Mouse (Mus musculus) heart, postnatal 0 days (tissue): ENCODE measurements around the gene Tlx3. TPM values are rescaled to one million over a fixed set of nuclear protein-coding genes. Genes with fewer than 3 reads are reported as not detected.

Source experiments
- ATAC-seq: fragments of 200-750 bp; cut with Nextera tagmentation; 2 replicates; pipeline ENCODE4 v1.8.0; 2017; ENCODE audit warnings: low read depth, moderate number of reproducible peaks, moderate library complexity; ENCODE audit not compliant: insufficient read depth
- DNase-seq: peaks from one replicate; pipeline ENCODE4 v3.0.0-alpha.2; 2016; ENCODE audit warnings: low spot score
- H3K27ac ChIP-seq: fragments of 300-500 bp; sonication (generic); 2 replicates; pipeline ENCODE4 v1.5.1; 2014; ENCODE audit warnings: low read depth, mild to moderate bottlenecking
- H3K27me3 ChIP-seq: fragments of 300-500 bp; sonication (generic); 2 replicates; pipeline ENCODE4 v1.6.1; 2014; ENCODE audit warnings: low read length, mixed read lengths; ENCODE audit not compliant: control insufficient read depth, insufficient read depth
- H3K36me3 ChIP-seq: fragments of 300-500 bp; sonication (generic); replicated peaks from 2 replicates; pipeline ENCODE4 v1.6.1; 2014; ENCODE audit warnings: low read length, mixed read lengths; ENCODE audit not compliant: control insufficient read depth, insufficient read depth
- H3K4me1 ChIP-seq: fragments of 300-500 bp; sonication (generic); 2 replicates; pipeline ENCODE4 v1.6.1; 2014; ENCODE audit warnings: antibody characterized with exemption; ENCODE audit not compliant: control insufficient read depth, insufficient read depth
- H3K4me2 ChIP-seq: fragments of 300-500 bp; sonication (generic); 2 replicates; pipeline ENCODE4 v1.6.1; 2014; ENCODE audit warnings: low read depth, mild to moderate bottlenecking, low read length, moderate library complexity
- H3K4me3 ChIP-seq: fragments of 300-500 bp; sonication (generic); 2 replicates; pipeline ENCODE4 v1.5.1; 2014; ENCODE audit warnings: low read depth, low read length
- H3K9ac ChIP-seq: fragments of 300-500 bp; sonication (generic); replicated peaks from 2 replicates; pipeline ENCODE4 v1.6.1; 2014; ENCODE audit warnings: low read depth, low read length, mixed read lengths
- H3K9me3 ChIP-seq: fragments of 300-500 bp; sonication (generic); replicated peaks from 2 replicates; pipeline ENCODE4 v1.6.1; 2016; ENCODE audit warnings: low read length; ENCODE audit not compliant: control insufficient read depth
- CTCF ChIP-seq: IDR thresholded peaks from 2 replicates; pipeline ENCODE4 v1.5.1; 2016; ENCODE audit warnings: antibody characterized with exemption, control low read depth, low read depth
- EP300 ChIP-seq: IDR thresholded peaks from 2 replicates; pipeline ENCODE4 v1.6.1; 2016; ENCODE audit warnings: antibody characterized with exemption, low read depth
- WGBS: fragments of 180-500 bp; shearing (Covaris S2); extraction: QIAGEN DNeasy Blood & Tissue Kit; methylation state at CpG from one replicate; pipeline ENCODE4 v1.1.7; 2014; 5-methylcytosine and 5-hydroxymethylcytosine counted together
- polyA plus RNA-seq: library from polyadenylated mRNA; unstranded; fragments of >200 nt; fragmentation: Nextera tagmentation; extraction: Ambion mirVana; gene quantifications from 2 replicates; pipeline ENCODE4 v1.2.1, GENCODE M21; 2015
- total RNA-seq: library from RNA; depleted of rRNA; stranded (reverse); fragments of >200 nt; gene quantifications from 2 replicates; pipeline ENCODE4 v1.2.3, GENCODE M21; 2014; ENCODE audit warnings: low replicate concordance

The Tlx3 gene
- total and polyA plus RNA-seq, 2 experiments from 2014 or later, result not detected

- 11% methylated on average over 3 of the region's 3 CpGs for WGBS
- ATAC-seq (no peak), DNase-seq (no peak)
- H3K27ac ChIP-seq, result no peak overlapping the region
- H3K27me3 ChIP-seq, result peaks cover 83% of the 10 kb centered on the region
- no peak overlapping the region for H3K4me2 ChIP-seq
- no peaks in the 10 kb centered on the region for H3K36me3 ChIP-seq
- no peaks in the 10 kb centered on the region for H3K9me3 ChIP-seq
- TF ChIP-seq CTCF (no peak), EP300 (no peak)
- H3K4me3 ChIP-seq, result no peak overlapping the region
- H3K4me1 ChIP-seq, result peaks cover 19% of the 10 kb centered on the region; the same call in 1 of the 2 replicates
- H3K9ac ChIP-seq, result no peak overlapping the region
Measured at GRCm38 (mm10) chr11:33204966-33205365, 1.6 kb upstream of the Tlx3 start.

GRCm38 (mm10) chr11:33204329-33204705 is 928 bp upstream of the Tlx3 start:
- ATAC-seq, result no peak
- no peak for DNase-seq
- no peaks in the 10 kb centered on the region for H3K36me3 ChIP-seq
- H3K27ac ChIP-seq, result no peak overlapping the region
- no peak overlapping the region for H3K4me3 ChIP-seq
- no peaks in the 10 kb centered on the region for H3K9me3 ChIP-seq
- H3K9ac ChIP-seq, result no peak overlapping the region
- peaks cover 19% of the 10 kb centered on the region; the same call in 1 of the 2 replicates for H3K4me1 ChIP-seq
- H3K27me3 ChIP-seq, result peaks cover 90% of the 10 kb centered on the region
- 4% methylated on average over 18 of the region's 18 CpGs for WGBS
- H3K4me2 ChIP-seq, result no peak overlapping the region
- TF ChIP-seq CTCF (no peak), EP300 (no peak)

GRCm38 (mm10) chr11:33202972-33203371 is 417 bp downstream of the Tlx3 start:
- DNase-seq (no peak), ATAC-seq (no peak)
- peak overlapping the region; percentile 25 for H3K4me3 ChIP-seq
- H3K27ac ChIP-seq, result no peak overlapping the region
- H3K9me3 ChIP-seq, result 0 out of 2 replicates have a peak, but pooled peaks cover 4% of the 10 kb centered on the region
- no peaks in the 10 kb centered on the region for H3K36me3 ChIP-seq
- WGBS, result 2% methylated on average over 47 of the region's 47 CpGs
- peak overlapping the region; percentile 41 for H3K4me2 ChIP-seq
- no peak for TF ChIP-seq EP300
- no peak for TF ChIP-seq CTCF
- H3K9ac ChIP-seq, result no peak overlapping the region
- peaks cover 100% of the 10 kb centered on the region for H3K27me3 ChIP-seq
- H3K4me1 ChIP-seq, result peaks cover 19% of the 10 kb centered on the region; the same call in 1 of the 2 replicates

GRCm38 (mm10) chr11:33202296-33202695 is 1.1 kb downstream of the Tlx3 start:
- no peak overlapping the region for H3K4me2 ChIP-seq
- H3K36me3 ChIP-seq, result no peaks in the 10 kb centered on the region
- 0 out of 2 replicates have a peak, but pooled peaks cover 6% of the 10 kb centered on the region for H3K9me3 ChIP-seq
- peaks cover 19% of the 10 kb centered on the region; the same call in 1 of the 2 replicates for H3K4me1 ChIP-seq
- TF ChIP-seq EP300, result no peak
- no peak for TF ChIP-seq CTCF
- peak overlapping the region; percentile 25; the same call in 1 of the 2 replicates for H3K4me3 ChIP-seq
- ATAC-seq (no peak), DNase-seq (no peak)
- WGBS, result 3% methylated on average over 37 of the region's 37 CpGs
- no peak overlapping the region for H3K27ac ChIP-seq
- no peak overlapping the region for H3K9ac ChIP-seq
- peaks cover 100% of the 10 kb centered on the region for H3K27me3 ChIP-seq

- no peak for ATAC-seq
- Histone ChIP-seq H3K36me3 (no peaks in the 10 kb centered on the region), H3K27ac (no peak overlapping the region), H3K9me3 (0 out of 2 replicates have a peak, but pooled peaks cover 6% of the 10 kb centered on the region), H3K27me3 (peaks cover 100% of the 10 kb centered on the region), H3K9ac (no peak overlapping the region), H3K4me3 (peak overlapping the region; percentile 36), H3K4me2 (no peak overlapping the region), H3K4me1 (peaks cover 19% of the 10 kb centered on the region; the same call in 1 of the 2 replicates)
- TF ChIP-seq EP300 (no peak), CTCF (no peak)
- no peak for DNase-seq
- 4% methylated on average over 19 of the region's 19 CpGs for WGBS
Measured at GRCm38 (mm10) chr11:33201626-33202010, 1.8 kb downstream of the Tlx3 start.
